Mouse (Mus musculus) layer of hippocampus, adult 18-20 months (tissue): ENCODE data around the gene Tnrc6b. TPM values are rescaled to one million over a fixed set of nuclear protein-coding genes. Genes with fewer than 3 reads are reported as not detected.
A peak's percentile ranks its signal among the peaks of the same experiment; 100 is the strongest.
"Not testable (repeated sequence)": the region's sequence is repeated elsewhere in the genome, so short reads cannot be mapped to it uniquely, and the experiment has no call there.

Source experiments
- DNase-seq, 2 experiments: peaks; one replicate each; pipeline ENCODE4 v3.0.0; 2022; ENCODE audit warnings: low spot score in 2 of 2
- total RNA-seq, 2 experiments: library from RNA; stranded (reverse); gene quantifications; 2 replicates each; pipeline ENCODE4 v1.2.3; 2021

The Tnrc6b gene
- total RNA-seq, 2 experiments from 2014 or later: 95.8 to 113 TPM

DNA sequence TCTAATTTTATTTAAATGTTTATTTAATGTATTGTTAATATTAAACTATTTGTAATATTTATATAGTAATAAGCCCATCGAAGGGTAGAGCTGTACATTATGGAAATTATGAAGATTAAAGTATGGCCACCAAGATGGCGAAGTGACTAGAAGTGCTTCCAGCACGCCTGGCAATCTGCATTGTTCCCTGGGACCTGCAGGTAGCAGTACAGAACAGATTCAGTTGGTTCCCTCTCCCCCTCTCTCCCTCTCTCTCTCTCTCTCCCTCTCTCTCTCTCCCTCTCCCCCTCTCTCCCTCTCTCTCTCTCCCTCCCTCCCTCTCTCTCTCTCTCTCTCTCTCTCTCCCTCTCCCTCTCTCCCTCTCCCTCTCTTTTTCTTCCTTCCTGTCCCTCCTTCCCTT is 199.1 kb downstream of the Tnrc6b start:
- no peak for DNase-seq

DNA sequence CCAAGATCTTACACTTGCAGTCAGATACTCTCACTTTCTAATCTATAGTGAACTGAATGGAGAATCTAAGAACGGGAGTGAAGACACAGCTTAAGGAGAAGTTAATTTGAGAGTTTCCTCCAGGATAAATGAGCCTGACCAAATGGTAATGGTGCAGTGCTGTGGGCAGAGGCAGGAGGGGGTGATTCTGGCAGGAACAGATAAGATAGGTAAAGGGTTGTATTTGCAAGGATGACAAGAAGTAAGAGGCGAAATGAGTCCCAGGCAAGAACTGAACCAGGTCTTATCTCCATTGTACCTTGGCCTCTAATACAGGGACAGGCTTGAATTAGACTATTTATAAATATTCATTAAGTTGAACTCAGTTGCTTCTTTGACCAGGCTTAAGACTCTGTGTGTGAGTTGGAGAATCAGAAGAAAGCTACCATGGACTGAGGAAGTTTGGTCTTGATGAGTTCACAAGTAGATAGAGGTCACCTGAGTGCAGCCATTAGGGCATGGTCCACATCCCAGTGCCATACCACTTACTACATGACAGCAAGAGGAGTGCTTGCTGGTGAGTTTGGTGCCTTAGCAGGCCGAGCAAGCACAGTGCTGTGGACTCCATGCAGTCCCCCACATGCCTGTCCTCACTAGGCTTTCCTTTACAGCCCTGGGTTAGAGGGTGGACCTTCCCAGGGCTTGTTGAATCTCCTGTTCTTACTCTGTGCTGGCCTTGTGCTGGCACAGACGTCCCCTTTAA is 199.8 kb downstream of the Tnrc6b start:
- DNase-seq: no peak

DNA sequence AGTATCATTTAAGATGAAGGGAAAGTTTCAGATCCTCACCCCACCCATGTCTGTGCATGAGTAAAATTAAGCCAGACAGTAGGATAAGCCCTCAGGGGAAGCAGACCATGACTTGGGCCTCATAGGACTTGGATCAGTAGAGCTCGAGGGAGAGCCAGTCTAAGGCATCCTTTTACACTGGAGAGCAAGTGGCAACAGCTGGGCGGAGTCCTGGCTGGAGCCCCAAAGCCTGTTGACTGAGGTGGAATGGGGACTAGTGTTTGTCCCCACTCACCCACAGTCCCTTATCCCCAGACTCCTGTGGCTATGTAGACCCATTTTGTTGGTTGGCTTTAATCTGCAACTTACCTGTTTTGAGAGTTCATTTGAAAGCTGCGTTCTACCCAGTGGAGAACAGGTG is 201.1 kb downstream of the Tnrc6b start:
- no peak for DNase-seq

DNA sequence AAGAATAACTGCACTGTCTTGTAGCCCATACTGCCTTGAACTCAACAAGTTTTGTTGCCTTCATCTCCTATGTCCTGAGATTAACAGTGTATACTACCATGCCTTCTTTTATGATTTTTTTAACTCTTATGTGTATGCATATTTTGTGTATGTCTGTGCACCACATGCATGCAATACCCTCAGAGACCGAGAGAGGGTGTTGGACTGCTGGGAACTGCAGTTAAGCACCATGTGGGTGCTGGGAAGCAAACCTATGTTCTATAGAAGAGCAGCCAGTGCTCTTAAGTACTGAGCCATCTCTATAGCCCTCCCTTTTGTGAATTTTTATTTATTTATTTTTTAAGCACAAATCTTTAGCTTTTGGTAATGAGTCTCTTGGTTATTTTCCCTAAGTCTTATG is 202.7 kb downstream of the Tnrc6b start:
- no peak for DNase-seq

DNA sequence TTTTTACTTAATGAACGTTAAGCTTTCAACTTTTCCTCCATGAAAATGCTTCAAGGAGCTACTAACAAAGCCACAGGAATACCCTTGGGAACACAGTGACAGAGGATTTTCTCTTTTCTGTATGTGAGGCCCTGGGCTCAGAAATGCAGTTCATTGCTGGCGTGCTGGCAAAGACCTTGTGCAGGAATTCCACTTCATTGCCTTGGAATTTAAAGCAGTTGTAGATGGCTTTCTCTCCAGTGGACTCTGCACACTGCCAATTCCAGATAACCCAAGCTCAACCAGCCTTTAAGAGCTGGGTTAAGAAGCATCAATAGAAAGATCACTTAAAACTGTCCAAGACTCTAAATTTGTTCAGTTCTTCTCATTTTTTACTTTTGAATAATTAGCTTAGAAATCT is 204.7 kb downstream of the Tnrc6b start:
- DNase-seq: no peak

DNA sequence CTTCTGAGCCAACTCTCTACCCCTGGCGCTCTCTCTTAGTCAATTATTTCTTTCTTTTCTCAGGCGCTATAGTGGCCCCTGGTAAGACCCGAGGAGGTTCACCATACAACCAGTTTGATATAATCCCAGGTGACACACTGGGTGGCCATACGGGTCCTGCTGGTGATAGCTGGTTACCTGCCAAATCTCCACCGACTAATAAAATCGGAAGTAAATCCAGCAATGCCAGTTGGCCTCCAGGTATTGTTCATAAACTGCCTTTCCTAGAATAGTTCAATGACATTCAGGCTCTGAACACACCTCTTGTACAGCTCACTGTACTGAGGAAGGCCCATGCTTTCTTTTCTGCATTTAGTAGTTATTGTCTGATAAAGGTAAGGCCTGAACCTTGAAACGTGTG is 205.5 kb downstream of the Tnrc6b start:
- no peak for DNase-seq

DNA sequence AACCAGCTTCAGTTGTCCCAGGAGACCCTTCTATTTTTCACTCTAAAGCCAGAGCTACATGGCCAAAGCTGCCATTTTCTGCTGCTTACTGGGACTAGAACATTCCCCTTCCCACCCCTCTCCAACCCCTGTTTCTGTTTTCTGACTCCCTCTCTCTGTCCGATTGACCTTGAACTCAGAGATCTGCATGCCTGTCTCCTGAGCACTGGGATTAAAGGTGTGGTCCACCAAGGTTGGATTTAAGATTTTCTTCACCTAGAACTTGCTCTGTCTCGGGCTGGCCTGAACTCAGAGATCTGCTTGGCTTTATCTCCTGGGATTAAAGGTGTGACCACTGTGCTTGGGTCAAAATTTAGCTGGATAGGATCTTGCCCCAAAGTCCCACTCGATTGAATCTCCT is 209.2 kb downstream of the Tnrc6b start:
- no peak for DNase-seq

DNA sequence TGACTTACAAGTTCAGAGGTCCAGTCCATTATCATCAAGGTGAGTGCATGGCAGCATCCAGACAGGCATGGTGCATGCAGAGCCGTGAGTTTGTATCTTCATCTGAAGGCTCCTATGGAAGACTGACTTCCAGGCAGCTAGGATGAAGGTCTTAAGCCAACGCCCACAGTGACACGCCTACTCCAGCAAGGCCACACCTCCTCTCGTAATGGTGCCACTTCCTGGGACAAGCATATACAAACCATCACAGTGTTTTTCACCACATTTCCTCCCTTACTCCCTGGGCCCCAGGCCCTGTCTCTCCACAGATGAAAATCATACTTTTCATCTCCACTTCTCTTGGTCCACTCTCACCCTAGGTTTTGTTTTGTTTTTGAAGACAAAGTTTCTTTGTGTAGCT is 210.7 kb downstream of the Tnrc6b start:
- DNase-seq: no peak

DNA sequence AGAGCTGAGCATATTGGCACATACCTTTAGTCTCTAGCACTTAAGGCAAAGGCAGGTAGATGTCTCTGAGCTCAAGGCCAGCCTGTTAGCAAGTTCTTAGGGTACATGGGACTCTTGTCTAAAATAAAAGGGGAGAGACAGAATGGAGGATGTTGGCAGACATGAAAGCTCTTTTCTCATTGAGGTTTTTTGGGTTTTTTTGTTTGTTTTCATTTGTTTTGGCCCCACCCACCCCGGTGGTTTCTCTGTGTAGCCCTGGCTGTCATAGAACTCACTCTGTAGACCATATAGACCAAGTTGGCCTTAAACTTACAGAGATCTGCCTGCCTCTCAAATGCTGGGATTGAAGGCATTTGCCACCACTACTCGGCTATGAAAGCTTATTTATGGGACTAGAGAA is 213.1 kb downstream of the Tnrc6b start:
- DNase-seq: no peak

DNA sequence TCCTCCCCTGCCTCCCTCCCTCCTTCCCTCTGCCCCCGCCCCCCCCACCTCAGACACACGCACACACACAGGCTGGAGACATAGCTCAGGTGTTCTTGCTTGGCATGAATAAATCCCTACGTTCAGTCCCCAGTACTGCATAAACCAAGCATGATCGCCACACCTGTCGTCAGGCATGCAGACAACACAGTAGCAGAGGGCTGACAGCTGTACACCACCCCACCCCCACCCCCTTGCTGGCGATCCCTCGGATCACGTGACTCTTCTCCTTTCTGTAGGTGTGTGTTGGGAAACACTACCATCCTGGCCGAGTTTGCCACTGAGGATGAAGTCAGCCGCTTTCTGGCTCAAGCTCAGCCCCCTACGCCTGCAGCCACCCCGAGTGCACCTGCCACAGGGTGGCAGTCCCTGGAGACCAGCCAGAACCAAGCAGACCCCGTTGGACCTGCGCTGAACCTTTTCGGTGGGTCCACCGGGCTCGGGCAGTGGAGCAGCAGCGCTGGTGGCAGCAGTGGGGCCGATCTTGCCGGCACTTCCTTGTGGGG is 217.8 kb downstream of the Tnrc6b start:
- DNase-seq: no peak

DNA sequence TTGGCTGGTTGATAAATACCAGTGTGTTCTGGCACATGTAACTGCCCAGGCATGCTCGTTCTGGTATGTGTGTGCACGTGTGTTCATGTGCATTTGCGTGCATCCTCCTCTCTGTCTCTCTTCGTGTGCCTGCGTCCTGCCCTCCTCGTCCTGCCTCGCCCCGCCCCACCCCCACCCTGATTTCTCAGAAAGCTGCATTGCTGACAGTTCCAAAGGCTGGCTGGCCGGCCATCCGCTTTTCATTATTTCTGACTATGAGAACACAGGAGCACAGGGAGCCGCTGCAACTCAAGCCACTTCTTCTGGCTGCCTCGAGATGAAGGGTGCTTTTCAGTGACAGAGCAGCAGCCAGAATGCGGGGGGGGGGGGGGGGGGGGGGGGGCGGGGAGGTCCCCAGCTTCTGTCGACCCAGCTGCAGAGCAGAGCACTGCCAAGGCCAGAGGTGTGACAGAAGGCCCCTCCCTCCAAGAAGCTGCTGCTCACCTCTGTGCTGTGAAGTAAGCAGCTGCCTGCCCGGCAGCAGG is 219.0 kb downstream of the Tnrc6b start:
- DNase-seq: no peak

DNA sequence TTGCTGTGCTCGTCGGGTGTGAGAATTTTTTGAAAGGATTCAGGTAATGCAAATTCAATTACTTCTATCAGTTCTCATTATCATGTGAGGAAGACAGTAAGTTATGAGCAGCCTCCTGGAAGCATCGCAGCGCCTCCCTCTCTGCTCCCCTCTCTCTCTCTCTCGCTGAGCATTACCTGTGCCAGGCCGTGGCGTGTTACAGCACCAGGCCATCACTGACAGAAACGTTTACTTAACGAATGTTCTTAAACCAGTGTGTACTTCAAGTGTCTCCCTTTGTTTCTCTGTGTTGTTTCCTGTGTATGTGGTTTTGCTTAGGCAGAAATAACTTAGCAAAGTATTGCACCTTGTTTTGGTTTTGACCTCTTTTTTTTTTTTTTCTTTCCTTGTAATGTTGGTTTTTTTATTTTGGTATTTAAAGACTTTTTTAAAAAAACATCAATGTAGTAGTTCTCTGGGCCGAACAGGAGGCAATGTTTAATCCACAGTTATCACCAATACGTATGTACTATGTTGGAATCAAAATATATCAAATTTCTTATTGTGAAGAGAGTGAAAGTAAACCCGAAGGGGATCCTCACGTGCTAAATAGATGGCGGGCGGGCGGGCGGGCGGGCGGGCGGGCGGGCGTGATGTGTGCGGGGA is 219.7 kb downstream of the Tnrc6b start:
- DNase-seq: not testable (repeated sequence)

DNA sequence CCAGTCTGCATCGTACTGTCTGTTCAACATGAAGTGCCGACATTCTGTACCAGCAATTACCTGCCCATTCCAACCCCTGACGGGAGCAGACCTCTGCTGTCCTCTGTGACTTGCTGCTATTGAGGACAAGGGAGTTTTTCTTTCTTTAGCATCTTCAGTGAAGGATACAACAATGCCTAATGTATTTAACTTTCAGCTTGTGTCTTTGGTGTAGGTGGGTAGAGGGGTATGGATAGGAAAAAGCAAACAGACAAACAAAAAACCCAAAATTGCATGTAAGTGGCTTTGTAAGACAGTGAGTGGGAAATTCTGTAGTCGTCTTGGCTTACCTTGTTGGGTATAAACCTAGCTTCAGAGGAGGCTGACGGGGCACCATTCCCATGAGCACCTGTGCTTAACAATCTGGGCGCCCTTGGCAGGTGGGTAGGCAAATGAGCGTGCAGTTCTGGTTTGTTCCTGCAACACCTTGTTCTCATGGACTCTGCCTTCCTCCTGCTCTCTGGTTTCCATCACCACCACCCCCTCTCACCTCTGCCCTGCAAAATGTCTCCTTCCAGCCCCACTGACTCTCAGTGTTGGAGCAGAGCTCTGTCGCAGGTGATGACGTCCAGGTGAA is 220.3 kb downstream of the Tnrc6b start:
- no peak for DNase-seq

DNA sequence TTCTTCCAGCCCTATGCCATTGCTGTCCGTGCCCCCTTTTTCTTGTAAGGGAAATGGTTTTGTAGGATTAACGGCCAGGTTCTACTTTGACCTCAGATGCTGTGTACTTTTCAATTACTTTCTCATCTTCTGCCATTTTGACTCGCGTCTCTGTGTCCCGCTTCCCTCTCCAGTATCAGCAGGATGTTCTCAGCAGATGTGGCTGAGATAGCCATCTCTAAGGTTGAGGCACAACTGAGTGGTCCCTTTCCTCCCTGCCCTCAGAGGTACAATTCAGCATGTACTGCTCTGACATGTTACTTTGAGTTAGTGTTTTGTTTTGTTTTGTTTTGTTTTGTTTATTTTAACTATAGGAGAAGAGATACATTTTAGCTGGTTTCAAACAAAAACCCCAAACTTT is 223.7 kb downstream of the Tnrc6b start:
- DNase-seq: no peak

DNA sequence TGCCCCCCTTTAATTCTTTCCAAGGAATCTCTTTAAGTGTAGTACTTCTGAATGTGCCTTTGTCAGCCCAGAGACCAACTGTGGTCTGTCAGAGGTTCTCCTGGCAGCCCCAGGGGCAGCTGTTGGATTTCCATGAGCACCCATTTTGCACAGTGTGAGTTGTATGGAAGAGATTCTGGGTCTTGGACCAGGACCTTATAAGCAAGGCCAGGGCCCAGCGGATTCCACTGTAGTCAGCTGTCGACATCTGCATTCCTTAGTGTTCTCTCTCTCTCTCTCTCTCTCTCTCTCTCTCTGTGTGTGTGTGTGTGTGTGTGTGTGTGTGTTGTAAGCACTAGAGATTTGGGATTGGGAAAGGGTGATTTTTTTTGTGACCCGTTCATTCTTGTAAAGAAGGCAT is 225.6 kb downstream of the Tnrc6b start:
- no peak for DNase-seq

DNA sequence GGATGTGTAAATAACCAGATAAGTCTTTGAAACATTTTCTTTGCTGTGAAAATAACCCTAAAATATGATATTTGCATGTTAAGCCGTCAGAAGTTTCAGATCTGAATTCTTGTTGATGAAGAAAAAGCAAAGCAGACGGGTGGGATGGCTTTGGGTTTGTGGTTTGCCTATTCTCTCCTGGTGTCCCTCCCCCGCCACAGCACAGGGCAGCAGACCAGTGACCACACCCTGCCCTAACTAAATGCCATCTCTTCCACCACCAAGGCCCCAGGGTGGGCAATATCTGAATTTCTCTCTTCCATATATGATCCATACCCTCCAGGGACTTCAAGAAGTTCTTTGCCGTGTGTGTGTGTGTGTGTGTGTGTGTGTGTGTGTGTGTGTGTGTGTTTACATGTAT is 227.5 kb downstream of the Tnrc6b start:
- no peak for DNase-seq

DNA sequence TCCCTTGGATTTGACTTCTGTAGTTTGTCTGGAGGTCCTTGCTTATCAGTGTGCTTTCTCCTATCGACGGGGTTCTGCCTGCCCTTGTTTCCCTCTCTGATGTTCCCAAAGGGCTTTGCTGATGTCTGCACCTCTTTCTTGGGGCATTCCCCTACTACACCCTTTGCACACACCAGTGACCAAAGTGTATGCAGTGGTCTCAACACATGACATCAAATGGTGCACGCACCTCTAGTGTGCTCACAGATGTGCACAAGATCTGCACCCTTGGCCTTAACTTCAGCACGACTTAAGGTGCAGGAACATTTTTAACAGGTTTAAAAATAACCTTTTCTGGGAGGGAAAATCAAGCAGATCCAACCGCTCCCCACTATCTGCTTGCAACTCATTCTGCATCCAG is 228.3 kb downstream of the Tnrc6b start:
- no peak for DNase-seq

DNA sequence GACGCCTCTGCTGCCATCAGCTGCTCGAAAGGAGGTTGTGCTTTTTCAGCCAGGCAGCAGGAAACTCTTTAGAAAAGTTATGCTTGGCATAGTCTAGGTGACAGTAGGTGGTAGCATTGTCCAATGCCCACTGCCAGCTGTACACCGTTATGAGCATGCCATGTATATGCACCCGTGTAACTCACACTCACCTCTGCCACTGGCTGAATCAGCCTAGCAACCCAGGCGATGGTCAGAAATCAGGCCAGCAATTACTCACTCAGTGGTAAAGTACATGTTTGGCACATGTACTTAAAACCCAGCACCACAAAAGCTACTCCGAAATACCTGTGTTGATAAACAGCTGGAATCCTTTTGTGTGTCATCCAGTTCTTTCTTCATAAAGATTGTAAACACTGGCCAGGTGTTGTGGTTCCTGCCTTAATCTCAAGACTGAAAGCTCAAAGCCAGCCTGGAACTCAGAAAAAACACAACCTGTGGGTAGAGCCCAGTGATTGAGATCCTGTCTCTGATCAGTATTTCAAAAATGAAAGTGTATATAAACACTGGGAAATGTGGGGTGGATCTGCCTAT is 230.4 kb downstream of the Tnrc6b start:
- DNase-seq: no peak

DNA sequence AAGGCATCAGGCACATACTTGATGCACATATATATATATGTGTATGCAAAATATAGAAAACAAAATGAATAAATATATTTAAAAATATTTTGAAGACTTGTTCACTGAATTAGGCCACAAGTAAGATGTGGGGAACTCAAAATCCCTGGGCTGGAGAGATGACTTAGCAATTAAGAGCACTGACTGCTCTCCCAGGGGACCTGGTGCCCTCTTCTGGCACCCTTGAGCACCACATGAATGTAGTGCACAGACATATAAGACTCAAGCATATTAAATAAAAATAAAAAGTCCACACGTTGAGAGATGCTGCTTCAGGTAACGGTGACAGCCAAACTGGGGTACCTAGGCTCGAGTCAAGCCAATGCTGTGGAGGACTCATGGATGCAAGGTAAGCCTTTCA is 234.7 kb downstream of the Tnrc6b start:
- DNase-seq: peak in 1 of 2 experiments; percentile 44

DNA sequence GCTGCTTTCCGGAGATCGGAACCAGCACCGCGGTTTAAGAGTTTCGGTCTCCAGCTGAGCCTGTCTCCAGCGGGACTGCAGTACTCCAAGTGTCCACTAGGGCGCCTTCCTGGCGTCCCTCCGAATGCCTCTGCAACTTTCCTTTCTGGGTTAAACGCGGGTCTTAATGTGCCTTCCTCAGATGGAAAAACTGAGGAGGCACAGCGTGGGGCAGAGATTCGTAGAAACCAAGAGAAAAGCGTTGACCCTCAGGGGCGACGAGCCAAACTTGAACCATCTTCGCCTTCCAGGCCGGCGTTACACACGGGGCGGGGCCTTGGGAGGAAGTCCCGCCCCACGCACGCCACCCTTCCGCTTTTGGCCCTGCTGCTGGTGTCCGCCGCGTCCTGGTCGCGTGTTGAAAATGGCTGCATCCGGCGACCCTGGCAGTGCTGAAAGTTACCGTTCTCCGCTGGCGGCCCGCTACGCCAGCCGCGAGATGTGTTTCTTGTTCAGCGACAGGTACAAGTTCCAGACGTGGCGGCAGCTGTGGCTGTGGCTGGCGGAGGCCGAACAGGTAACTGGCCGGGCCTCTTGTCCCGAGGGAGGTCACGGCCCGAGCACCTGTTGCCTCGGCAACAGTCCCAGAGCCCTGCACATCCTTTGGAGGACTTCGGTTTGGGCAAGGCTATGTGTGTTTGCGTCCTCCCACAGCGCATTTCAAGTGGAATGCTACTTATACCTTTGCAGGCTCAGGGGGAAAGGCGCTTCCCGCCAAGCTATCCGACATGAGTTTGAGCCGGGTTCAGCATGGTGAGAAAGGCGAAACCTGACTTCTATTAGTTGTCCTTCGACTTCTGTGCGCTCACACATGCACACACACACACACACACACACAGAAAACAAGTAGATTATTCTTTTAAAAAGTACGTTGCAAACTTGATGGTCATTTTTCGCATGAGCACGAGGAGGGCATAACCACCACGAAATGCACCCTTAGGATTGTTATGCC is 237.3 kb downstream of the Tnrc6b start, which contains the start of gene Adsl:
TSS of gene Adsl (plus strand) at position 346 of the 991 bp plus-strand sequence.
- DNase-seq: peak; percentile 74 to 89
